Mouse (Mus musculus): ENCODE measurements around the gene Ywhaq. TPM values are rescaled to one million over a fixed set of nuclear protein-coding genes. Genes with fewer than 3 reads are reported as not detected.

Gene Ywhaq
- total and polyA plus RNA-seq, 3 experiments = 27.7 to 74.6 (median 65.8) TPM

DNA sequence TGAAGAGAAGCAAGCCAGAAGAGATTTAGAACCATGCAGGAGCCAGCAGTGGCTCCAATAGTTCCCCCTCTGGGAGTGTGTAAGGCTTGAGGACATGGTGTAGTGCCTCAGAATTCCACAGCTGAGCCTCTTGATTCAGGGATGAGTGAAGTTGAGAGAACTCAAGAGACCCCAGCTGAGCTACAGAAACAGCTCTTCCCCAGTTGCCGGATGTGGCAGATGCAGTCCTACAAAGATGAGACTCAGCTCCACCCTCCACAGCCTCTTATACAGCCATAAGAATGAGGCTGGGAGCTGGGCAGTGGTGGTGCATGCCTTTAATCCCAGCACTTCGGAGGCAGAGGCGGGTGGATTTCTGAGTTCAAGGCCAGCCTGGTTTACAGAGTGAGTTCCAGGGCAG lies 20.9 kb upstream of the Ywhaq start:
- intact Hi-C loops (cut with DNase I) = no loop called here

GRCm38 (mm10) chr12:21431950-21432349 lies 14.5 kb upstream of the Ywhaq start:
- Histone ChIP-seq H3K27ac (no peak overlapping the region), H3K79me2 (replicated peaks; ENCODE audit: control insufficient read depth, insufficient read depth, low read length) (no peaks in the 10 kb centered on the region), H3K27me3 (ENCODE audit: control insufficient read depth, insufficient read depth, low read length) (no peaks in the 10 kb centered on the region), H3K36me3 (ENCODE audit: control insufficient read depth, insufficient read depth, low read length) (no peaks in the 10 kb centered on the region), H3K4me3 (no peak overlapping the region), H3K4me1 (ENCODE audit: control insufficient read depth, insufficient read depth, low read length) (no peaks in the 10 kb centered on the region), H3K9ac (ENCODE audit: low read depth, low read length) (no peak overlapping the region)
- TF ChIP-seq EP300 (IDR thresholded peaks at IDR 0.05; ENCODE audit: insufficient read depth, low read depth, low read length) (no peak), POLR2A (IDR thresholded peaks at IDR 0.05; ENCODE audit: insufficient read depth, low read depth, low read length) (no peak), CTCF (IDR thresholded peaks at IDR 0.05) (no peak)
- intact Hi-C loops (cut with DNase I) = no loop called here
- no peak for DNase-seq
- WGBS = 85% methylated on average over 8 of the region's 8 CpGs

More for the DNA sequence above, 20.9 kb upstream of the Ywhaq start:
- DNase-seq = no peak
- WGBS = 88% methylated on average over 3 of the region's 3 CpGs
- Histone ChIP-seq H3K27ac (no peak overlapping the region), H3K36me3 (ENCODE audit: control insufficient read depth, insufficient read depth, low read length) (no peaks in the 10 kb centered on the region), H3K4me3 (no peak overlapping the region), H3K4me1 (ENCODE audit: control insufficient read depth, insufficient read depth, low read length) (no peaks in the 10 kb centered on the region), H3K9ac (ENCODE audit: low read depth, low read length) (no peak overlapping the region), H3K79me2 (replicated peaks; ENCODE audit: control insufficient read depth, insufficient read depth, low read length) (no peaks in the 10 kb centered on the region), H3K27me3 (ENCODE audit: control insufficient read depth, insufficient read depth, low read length) (no peaks in the 10 kb centered on the region)
- TF ChIP-seq EP300 (IDR thresholded peaks at IDR 0.05; ENCODE audit: insufficient read depth, low read depth, low read length) = no peak
- no peak for TF ChIP-seq POLR2A (IDR thresholded peaks at IDR 0.05; ENCODE audit: insufficient read depth, low read depth, low read length)
- no peak for TF ChIP-seq CTCF (IDR thresholded peaks at IDR 0.05)

DNA sequence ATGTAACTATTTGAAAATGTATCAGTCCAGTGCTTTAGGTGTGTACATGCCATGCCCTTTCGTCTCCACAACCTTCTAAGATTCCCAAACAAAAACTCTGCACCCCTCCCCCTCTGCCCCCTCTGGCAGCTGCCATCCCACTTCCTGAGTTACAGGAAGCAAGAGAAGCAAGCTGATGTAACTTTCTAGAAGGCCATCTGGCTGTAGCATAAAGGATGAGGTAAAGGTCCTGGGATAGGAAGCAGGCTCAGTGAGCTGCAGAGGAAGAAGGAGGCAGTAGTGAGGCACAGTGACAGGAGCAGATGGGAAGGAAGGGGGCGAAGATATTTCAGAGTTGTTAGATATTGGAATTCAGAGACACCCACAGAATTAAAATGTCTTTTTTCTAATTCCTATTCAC lies 13.6 kb upstream of the Ywhaq start:
- no peaks in the 10 kb centered on the region for H3K79me2 ChIP-seq (replicated peaks; ENCODE audit: control insufficient read depth, insufficient read depth, low read length)
- no peak overlapping the region for H3K9ac ChIP-seq (ENCODE audit: low read depth, low read length)
- TF ChIP-seq EP300 (IDR thresholded peaks at IDR 0.05; ENCODE audit: insufficient read depth, low read depth, low read length) (no peak), POLR2A (IDR thresholded peaks at IDR 0.05; ENCODE audit: insufficient read depth, low read depth, low read length) (no peak), CTCF (IDR thresholded peaks at IDR 0.05) (no peak)
- intact Hi-C loops (cut with DNase I) = no loop called here
- no peaks in the 10 kb centered on the region for H3K36me3 ChIP-seq (ENCODE audit: control insufficient read depth, insufficient read depth, low read length)
- WGBS = 43% methylated on average over 2 of the region's 2 CpGs
- no peak for DNase-seq
- H3K4me3 ChIP-seq = no peak overlapping the region
- H3K27me3 ChIP-seq (ENCODE audit: control insufficient read depth, insufficient read depth, low read length) = no peaks in the 10 kb centered on the region
- H3K27ac ChIP-seq = no peak overlapping the region
- peaks cover under 1% of the 10 kb centered on the region for H3K4me1 ChIP-seq (ENCODE audit: control insufficient read depth, insufficient read depth, low read length)

DNA sequence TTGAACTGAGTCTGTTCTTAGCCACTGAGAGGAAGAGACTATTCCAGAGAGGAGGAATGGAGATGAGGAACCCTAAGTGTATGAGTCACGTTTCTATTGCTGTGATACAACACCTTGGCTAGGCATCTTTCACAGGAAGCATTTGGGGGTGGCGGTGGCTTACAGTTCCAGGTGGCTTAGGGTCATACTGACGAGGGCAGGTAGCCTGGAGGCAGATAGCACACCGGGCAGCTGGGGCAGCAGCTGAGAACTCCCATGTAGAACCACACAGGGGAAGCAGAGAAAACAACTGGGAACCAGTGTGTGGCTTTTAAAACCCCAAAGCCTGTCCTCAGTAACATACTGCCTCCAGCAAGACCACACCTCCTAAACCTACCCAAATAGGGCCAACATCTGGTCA lies 12.7 kb upstream of the Ywhaq start:
- Histone ChIP-seq H3K27me3 (ENCODE audit: control insufficient read depth, insufficient read depth, low read length) (no peaks in the 10 kb centered on the region), H3K27ac (no peak overlapping the region), H3K4me1 (ENCODE audit: control insufficient read depth, insufficient read depth, low read length) (peaks cover 4% of the 10 kb centered on the region), H3K4me3 (no peak overlapping the region), H3K9ac (ENCODE audit: low read depth, low read length) (no peak overlapping the region), H3K36me3 (ENCODE audit: control insufficient read depth, insufficient read depth, low read length) (no peaks in the 10 kb centered on the region), H3K79me2 (replicated peaks; ENCODE audit: control insufficient read depth, insufficient read depth, low read length) (no peaks in the 10 kb centered on the region)
- intact Hi-C loops (cut with DNase I) = no loop called here
- TF ChIP-seq CTCF (IDR thresholded peaks at IDR 0.05) (no peak), EP300 (IDR thresholded peaks at IDR 0.05; ENCODE audit: insufficient read depth, low read depth, low read length) (no peak), POLR2A (IDR thresholded peaks at IDR 0.05; ENCODE audit: insufficient read depth, low read depth, low read length) (no peak)
- whole genome bisulfite sequencing = 66% methylated on average over 4 of the region's 4 CpGs
- DNase-seq = no peak

DNA sequence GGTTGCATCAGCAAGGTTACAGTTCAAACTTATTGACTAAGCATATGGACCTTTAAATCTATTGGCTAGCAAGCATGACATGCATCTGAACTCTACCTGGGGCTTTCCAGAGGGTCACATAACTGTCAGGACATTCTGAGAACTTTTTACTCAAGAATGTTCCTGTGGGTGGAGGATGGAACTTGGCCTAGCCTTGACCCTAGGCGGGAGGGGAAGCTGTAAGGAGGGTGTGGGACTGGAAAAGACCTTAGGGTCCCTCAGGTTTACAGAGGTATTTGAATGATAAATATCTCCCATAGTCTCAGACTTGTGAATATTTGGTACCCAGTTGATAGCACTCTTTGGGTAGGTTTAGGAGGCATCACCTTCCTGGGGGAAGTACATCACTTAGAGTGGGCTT lies 11.6 kb upstream of the Ywhaq start:
- no peaks in the 10 kb centered on the region for H3K36me3 ChIP-seq (ENCODE audit: control insufficient read depth, insufficient read depth, low read length)
- 69% methylated on average over 1 of the region's 1 CpGs for WGBS
- intact Hi-C loops (cut with DNase I) = no loop called here
- TF ChIP-seq CTCF (IDR thresholded peaks at IDR 0.05) (no peak), POLR2A (IDR thresholded peaks at IDR 0.05; ENCODE audit: insufficient read depth, low read depth, low read length) (no peak), EP300 (IDR thresholded peaks at IDR 0.05; ENCODE audit: insufficient read depth, low read depth, low read length) (no peak)
- peaks cover 4% of the 10 kb centered on the region for H3K4me1 ChIP-seq (ENCODE audit: control insufficient read depth, insufficient read depth, low read length)
- no peak for DNase-seq
- no peak overlapping the region for H3K9ac ChIP-seq (ENCODE audit: low read depth, low read length)
- H3K79me2 ChIP-seq (replicated peaks; ENCODE audit: control insufficient read depth, insufficient read depth, low read length) = no peaks in the 10 kb centered on the region
- H3K27me3 ChIP-seq (ENCODE audit: control insufficient read depth, insufficient read depth, low read length) = no peaks in the 10 kb centered on the region
- no peak overlapping the region for H3K27ac ChIP-seq
- no peak overlapping the region for H3K4me3 ChIP-seq

DNA sequence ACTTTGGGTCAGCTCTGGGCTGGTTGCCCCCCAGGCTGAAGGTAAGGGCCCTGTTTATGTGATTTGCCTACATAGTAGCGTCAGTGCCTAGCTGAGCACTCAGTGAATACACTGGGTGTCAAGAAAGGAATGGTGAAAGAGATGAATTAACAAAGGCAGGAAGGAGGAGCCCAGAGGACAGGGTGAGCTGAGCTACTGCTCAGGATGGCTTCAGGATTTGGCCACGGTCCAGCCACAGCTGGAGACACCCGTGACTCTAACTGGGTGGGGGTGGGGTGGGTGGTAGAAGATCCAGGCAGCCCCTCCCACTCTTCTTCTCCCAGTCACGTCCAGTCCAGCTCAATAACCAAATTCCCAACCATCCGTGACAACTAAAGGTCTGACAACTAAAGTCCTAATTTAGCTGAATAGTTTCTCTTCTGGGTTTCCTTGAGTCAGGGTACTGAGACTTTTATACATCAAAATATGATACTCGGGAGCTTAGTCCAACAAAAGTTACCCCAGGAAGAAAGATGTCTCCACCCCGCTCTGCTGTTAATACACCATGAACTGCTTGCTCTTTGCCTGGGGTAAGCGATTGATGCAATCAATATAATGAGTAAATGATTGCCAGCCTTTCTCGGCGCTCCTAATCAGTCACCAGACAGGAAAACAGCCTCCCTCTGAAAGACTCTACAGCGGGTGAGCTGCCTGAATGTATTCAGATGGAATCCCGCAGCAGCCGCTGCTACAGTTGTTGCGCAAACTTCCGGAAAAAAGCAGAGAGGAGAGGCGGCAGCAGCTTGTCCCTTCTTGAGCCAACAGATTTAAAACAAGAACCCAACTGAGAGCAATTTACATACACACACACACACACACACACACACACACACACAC lies 8.9 kb upstream of the Ywhaq start:
- Histone ChIP-seq H3K27me3 (ENCODE audit: control insufficient read depth, insufficient read depth, low read length) (no peaks in the 10 kb centered on the region), H3K9ac (ENCODE audit: low read depth, low read length) (peak overlapping the region; percentile 43; the same call in 1 of the 2 replicates), H3K36me3 (ENCODE audit: control insufficient read depth, insufficient read depth, low read length) (no peaks in the 10 kb centered on the region), H3K79me2 (replicated peaks; ENCODE audit: control insufficient read depth, insufficient read depth, low read length) (no peaks in the 10 kb centered on the region), H3K27ac (peak overlapping the region; percentile 52), H3K4me1 (ENCODE audit: control insufficient read depth, insufficient read depth, low read length) (peaks cover 4% of the 10 kb centered on the region), H3K4me3 (peak overlapping the region; percentile 40)
- WGBS = 17% methylated on average over 16 of the region's 16 CpGs
- TF ChIP-seq EP300 (IDR thresholded peaks at IDR 0.05; ENCODE audit: insufficient read depth, low read depth, low read length) (no peak), CTCF (IDR thresholded peaks at IDR 0.05) (no peak), POLR2A (IDR thresholded peaks at IDR 0.05; ENCODE audit: insufficient read depth, low read depth, low read length) (no peak)
- intact Hi-C loops (cut with DNase I) = no loop called here
- DNase-seq = peak; percentile 51 to 54

Data from heart, adult 2 months (tissue).